Mouse (Mus musculus): Measurements from ENCODE around the gene Phlda3. TPM values are rescaled to one million over a fixed set of nuclear protein-coding genes. Genes with fewer than 3 reads are reported as not detected.

The Phlda3 gene
- polyA plus RNA-seq, 3 experiments from 2014 or later = 0.94 to 7.2 TPM; not detected in 1

DNA sequence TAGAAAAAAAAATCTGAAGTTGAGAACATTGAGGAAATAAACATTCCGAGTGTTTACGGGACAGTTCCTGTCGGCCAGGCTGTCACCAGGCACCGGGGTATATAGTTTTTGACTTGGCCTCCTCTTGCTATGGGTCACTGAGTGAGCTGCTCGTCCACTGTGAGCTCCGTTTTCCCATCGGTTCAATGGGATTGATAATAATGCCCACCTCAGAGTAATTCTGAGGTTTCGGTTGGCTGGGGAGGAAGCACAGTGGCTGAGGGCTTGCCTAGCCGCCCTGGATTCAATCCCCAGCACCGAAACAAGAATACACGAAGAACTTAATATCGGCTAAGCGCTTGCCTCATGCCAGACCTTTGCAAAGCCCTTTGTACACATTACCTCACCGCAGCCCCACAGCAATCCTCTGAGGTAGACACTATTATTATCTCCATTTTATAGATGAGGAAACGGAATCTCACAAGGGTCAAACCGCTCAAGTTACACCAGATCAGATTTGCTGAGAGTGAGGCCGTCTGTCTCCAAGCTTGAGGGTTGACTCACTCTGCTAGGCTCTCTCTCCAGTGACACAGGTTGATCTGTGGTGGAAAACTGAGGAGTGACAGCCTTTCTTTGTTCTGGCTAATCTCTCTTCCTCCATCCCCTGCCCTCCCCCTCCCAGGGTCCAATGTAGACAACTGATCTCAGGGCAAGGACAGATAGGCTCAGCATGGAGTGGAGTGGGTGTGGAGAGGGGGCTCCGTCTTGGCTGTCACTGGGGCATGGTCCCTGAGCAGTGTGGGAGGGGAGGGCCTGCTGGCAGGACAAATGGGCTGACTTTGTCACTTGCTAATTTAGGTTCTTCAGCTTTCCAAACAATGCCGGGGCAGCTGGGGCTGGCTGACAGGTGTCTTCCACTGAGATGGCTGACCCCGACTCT is 28.6 kb downstream of the Phlda3 start:
- ATAC-seq = no peak

DNA sequence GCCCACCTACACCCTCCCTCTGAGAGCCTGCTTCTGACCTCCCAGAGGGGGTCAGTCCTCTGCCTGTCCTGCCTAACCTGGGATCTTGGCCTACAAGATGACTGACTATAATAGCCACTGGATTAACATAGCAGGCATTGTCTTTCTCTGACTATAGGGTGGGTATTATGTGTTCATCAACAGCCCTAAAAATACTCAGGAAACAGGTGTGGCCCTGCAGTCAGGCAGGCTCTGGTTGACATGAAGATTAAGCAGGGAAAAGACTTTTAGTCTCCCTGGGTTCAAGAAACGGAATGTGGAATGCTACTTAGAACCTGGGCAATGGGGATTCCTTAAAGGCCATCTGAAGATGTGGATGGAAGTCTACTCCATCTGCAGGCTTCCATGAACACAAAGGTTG is 32.6 kb downstream of the Phlda3 start:
- ATAC-seq = no peak

DNA sequence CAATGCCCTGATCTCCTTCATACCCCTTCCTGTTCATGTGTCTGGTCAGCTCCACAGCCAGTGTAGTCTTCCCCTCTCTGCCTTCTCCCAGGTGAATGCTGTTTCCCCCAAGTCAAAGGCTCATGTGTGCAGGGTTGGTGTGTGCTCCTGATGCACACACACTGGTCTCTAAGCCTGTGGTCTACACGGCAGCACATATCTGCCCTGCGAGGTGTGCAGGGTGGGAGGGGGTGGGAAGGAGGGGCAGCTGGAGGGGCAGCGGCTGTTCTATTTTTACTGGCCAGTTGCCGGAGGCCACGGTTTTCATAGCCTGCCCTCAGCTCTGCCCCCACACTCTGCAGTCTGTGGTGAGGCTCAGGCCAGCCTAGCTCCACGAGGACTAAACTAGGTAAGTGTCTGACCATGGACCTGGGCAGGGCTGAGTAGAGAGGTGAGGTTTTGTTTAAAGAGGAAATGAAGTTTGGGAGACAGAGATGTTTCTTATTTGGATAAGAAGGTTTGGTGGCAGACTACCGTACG is 33.2 kb downstream of the Phlda3 start:
- ATAC-seq = no peak

DNA sequence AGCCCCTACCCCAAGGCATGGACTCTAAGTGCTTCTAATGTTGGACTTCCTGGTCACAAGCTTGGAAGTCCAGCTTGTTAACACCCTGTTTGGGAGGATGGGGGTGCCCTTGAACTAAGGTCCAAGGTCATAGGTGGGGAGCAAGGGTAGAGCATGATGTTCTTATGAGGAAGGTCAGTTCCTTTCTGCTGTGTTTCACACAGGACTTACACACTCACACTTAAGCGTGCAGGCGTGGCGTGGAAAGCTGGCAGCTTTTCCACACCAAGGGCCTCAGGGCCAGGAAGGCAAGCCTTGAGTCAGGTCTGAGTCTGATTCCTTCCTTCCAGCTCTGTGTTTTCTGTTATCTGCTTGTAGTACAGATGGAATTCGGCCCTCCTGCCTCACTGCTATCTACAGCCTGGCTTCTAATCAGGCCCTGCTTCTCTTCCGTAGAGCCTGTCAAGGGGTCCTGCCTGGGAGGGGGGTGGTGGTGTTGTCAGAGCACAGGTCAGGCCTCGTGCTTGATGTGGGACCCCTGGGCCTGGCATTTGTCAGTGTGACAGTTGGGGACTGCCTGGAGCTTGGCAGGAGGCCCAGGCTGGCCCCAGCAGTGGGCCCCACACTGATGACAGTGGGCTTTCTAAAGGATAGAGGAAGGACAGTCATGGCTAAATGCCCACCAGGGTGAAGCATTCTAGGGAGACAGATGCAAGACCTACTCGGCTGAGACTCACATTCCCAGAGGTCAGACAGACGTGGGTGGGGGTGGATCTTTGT is 34.5 kb downstream of the Phlda3 start:
- ATAC-seq = no peak

DNA sequence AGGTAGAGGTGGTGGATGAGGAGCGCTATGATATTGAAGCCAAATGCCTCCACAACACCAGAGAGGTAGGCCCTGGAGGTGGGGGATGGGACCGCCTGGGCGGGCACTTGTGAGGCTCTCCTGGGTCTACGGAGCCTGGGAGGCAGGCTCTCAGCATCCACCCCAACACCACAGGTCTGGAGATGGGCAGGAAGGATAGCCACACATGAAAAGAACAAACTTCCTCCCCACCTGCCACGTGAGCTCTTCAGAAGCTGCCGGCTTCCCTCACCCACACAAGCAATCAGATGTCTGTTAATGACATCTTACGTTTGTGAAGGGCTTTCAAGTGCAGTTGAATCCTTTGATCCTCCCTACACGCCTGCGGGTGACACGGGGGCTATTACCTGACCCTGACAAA is 41.6 kb downstream of the Phlda3 start:
- ATAC-seq = peak; percentile 85

DNA sequence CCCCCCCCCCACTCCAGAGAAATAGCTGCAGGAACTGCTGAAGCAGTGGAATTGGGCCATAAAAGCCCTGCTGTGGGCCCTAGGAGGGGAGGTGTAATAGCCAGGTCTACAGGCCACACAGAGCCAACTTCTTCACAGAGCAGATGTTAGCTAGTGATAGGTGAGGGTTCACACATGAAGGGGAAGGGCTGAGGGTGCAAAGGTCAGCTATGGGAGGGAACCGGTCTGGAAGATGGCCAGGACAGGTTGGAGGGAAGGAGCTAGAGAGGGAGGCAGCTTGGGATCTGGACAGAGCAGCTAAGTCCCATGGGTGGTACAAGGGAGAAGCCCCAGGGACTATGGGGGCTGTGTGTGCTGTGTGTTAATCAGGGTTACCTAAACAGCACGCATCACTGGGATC is 44.3 kb downstream of the Phlda3 start:
- ATAC-seq = no peak

DNA sequence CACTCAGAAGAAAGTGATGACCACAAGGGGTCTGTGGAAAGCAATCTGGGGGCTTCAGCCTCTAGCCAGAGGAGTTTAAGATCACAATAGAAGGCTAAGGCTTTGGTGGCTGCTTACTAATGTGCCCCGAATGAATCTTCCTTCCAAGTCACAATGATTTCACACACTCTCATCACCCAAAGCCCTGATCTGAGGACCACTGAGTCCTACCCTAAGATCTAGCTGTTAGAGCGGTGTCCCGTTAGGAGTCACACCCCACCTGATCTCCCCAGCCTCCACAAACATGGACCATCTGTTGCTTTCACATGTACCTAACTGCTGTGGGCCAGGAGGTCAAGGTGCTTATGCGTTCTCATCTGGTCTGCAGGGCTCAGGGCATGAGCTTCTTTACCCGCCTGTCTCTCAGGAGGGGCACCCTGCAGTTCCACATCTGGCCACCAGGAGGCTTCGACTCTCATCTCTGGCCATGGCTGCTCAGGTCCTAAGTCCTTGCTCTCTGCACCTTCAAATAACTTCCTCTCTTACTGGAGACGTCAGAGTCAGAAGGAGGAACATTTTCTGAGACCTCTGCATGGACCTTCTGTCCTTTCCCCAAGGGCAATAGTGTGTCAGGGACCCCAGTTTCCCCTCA is 45.2 kb downstream of the Phlda3 start:
- ATAC-seq = peak; percentile 60

DNA sequence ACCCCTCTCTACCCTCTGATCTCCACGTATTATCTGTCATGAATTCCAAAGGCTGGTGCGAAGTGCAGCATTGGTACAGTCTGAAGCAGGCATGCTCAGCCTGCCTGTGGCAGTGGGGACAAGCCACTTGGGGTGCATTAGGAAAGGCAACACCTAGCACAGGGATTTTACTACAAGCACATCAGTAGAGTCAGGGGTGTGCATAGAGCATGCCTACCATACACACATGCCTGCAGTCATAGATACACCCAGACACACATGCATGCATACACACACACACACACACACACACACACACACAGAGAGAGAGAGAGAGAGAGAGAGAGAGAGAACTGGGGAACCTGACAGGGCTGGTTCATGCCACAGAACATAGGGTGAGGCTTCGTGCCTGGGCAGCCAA is 46.3 kb downstream of the Phlda3 start:
- ATAC-seq = no peak

DNA sequence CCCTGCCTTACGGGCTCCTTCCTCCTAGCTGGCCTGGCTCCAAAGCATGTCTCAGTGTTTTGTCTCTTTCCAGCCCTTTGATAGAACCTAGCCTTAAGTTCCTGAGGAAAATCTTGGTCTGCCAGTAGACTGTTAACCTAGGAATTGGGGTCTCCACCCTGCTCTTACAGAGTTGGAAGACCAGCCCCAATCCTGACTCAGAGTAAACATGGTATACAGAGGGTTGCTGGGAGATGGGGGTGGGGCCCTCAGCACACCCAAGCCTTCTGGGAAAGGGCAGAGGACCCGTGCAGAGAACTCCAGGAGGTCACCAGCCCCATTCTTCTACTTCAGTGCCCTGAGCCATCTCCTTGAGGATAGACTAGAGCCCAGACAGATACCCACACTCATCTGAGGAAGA is 46.7 kb downstream of the Phlda3 start:
- ATAC-seq = no peak

DNA sequence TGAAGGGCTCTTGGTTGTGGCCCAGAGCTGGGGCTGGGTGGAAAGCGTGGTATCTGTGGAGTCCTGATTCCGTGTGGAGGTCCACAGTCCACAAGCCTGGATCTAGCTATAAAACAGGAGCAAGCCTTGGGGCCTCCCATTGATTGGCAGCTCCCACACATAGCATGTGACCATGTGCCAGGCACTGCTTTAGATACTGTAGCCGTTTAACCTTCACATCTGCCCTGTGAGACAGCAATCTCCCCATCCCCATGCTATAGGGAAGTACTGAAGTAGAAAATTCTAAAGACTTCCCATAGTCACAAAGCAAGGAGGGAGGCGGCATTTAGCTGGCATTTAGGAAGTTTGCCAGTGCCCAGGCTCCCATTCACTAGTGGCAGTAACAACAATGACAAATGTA is 47.2 kb downstream of the Phlda3 start:
- no peak for ATAC-seq

DNA sequence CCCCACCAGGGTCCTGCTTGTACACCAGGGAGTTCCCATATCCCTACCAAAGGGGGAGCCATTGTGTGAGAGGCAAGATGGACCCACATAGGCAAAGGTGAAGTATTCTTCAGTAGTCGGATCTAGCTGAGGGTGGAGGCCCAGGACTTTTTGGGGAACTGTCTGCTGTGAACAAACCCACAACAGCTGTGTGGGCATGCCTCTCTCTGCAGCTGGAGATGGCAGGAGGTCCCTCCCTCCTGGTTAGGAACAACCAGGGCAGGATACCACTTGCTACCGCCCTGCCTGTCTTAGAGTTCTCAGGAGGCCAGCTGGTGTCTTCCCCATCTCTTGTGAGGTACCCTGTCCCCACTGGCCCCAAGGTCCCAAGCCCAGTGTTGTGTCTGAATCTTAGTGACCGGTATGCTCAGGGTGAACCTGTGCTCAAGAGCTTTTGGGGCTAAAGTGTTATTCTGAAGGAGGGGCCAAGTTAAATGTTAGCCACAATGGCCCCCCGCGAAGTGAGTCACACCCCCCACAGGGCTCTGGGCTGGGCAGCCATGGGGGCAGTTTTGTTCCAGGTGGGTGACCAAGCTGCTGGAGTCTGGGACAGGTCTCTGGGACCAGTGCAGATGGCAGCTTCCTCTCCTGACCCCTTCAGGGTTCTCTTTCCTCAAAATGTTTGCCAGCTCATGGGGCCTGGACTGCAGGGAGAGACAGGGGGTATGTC is 47.9 kb downstream of the Phlda3 start:
- no peak for ATAC-seq

DNA sequence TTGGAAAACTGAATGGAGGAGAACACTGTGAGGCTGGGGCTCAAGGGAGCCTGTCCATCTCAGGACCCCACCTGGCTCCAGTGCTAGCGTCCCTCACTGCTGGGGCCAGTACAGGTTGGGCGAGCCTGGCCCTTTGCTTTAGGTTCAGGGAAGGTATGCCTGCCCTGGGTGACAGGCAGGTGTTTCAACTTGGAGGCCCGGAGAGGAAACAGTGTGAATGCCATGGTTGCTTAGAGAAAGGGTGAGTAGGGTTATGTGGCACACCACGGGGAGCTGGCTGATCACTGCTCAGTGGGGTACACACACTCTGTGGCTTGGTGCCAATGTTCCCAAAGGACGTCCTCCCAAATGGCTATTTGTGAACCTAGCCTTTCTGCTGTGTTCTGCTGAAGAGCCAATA is 48.6 kb downstream of the Phlda3 start:
- no peak for ATAC-seq

DNA sequence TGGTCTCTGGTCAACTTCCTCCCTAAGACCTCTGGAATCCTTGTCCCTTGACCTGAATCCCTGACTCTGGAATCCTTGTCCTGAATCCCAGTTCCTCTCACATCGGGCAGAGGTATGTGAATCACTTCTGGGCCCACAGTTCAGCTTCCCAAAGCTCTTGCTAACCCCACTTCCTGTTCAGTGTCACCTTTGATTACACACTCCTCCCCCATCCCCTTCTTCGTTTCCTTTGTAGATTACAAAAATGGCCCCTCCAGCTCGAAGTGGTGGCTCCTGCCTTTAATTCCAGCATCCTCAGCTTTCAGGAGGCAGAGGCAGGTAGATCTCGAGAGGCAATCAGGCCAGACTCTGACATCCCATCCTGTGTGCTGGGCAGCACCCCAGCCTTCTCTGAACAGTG is 51.7 kb downstream of the Phlda3 start:
- ATAC-seq = peak; percentile 84

DNA sequence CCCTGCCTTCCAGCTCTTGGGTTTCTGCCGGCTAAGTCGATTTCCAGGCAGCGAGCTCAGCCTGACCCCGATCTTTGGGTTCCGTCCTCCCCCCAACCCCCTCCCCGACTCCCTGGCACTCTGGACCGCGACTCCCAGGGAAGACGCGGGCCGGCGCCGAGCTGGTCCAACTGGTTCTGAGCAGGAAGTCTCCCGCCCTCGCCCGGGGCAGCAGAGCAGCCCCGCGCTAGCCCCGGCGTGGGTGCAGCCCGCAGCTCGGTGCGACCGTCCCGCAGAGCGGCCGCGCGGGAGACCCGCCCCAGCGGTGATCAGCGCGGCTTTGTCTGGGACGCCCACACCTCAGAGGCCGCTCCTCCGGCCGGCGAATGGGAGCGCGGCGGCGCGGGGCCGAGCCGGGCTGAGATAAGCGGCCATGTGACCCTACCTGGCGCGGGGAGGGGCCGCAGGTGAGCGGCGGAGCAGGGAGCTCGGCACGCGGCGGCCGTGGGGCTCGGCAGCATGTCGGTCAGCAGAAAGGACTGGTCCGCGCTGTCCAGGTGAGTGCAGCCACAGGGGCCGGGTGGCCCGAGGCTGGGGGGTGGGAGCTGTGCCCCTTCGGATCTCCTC is 52.7 kb downstream of the Phlda3 start, which contains the start of gene Lad1:
Lad1 (plus strand) TSS at position 118 of the 606 bp plus-strand sequence.
- ATAC-seq = no peak

Other genes with a start within 250 kb of the Phlda3 start
- 1 to 10 TPM in 1 of 3 experiments, under 1 TPM in 2; 0.34 to 1.7 (median 0.43) TPM for gene Nav1, start 158.8 kb upstream of the Phlda3 start, polyA plus RNA-seq (2017; shearing (Covaris generic))
- 10 to 100 TPM; 19.5 to 31.9 (median 26.9) TPM for gene Csrp1, start 46.1 kb upstream of the Phlda3 start, polyA plus RNA-seq (2017; shearing (Covaris generic))
- gene Tnni1, start 13.3 kb downstream of the Phlda3 start, polyA plus RNA-seq (2017; shearing (Covaris generic)) = not detected
- gene Lad1, start 52.5 kb downstream of the Phlda3 start, polyA plus RNA-seq (2017; shearing (Covaris generic)) = 1 to 10 TPM; 1.9 to 5.2 (median 2.4) TPM
- under 1 TPM in 1 of 3 experiments, not detected in 2; 0.24 TPM for gene Tnnt2, start 70.2 kb downstream of the Phlda3 start, polyA plus RNA-seq (2017; shearing (Covaris generic))
- gene Pkp1, start 153.1 kb downstream of the Phlda3 start, polyA plus RNA-seq (2017; shearing (Covaris generic)) = not detected
- not detected for gene Igfn1, start 240.2 kb downstream of the Phlda3 start, polyA plus RNA-seq (2017; shearing (Covaris generic))
- gene Tmem9, start 242.0 kb downstream of the Phlda3 start, polyA plus RNA-seq (2017; shearing (Covaris generic)) = 10 to 100 TPM; 20.7 to 39.2 (median 32.3) TPM